Mouse (Mus musculus): ENCODE measurements around the gene Slc4a4.

The Slc4a4 gene

DNA sequence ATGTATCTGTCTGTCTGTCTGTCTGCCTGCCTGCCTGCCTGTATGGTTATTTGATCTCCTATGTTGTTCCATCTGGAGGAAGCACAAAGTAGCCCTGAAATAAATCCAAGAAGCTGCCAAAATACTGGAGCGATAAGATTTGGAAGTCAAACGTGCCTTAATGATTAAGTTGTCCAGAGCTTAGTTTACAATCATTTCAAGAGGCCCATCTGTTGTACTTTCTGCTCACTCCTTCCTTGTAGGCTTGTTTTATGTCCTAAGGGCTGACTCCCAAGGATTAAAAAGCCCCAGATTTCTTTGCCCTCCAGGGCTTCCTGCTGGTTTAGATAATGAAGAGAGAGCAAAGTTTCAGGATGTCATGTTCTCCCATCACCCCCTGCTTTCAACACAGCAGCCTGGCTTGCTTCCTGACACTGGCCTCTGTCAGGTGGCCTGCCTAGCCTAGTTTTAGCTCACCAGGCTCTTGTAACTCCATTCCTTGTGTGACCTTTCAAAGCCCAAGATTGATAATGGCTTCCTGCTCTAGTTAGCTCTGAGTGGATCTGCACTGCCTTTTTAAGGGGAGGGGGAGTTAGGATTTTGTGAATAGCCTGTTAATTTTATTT, 262.9 kb downstream of the Slc4a4 start:
- no peak for DNase-seq (ENCODE audit: low read depth, low spot score)

DNA sequence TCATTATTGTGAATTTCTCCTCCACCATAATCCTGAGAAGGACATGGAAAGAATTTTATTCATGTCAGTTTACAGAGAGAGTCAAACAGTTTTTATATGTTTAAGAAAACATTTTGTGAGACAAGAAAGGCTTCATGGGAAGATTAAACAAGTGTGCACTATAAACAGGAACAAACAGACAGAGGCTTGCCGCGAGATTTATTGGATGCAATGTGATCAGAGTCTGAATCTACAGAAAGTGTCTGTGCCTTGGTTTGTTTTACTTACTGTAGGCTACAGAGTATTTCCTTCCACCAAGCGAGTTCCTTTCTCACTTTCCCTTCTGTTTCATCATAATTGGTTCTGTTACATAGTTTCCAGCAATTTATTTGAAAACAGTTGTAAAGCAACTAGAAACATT, 264.5 kb downstream of the Slc4a4 start:
- DNase-seq (ENCODE audit: low read depth, low spot score), result no peak

GRCm38 (mm10) chr5:89171025-89171718, 284.6 kb downstream of the Slc4a4 start:
- no peak for DNase-seq (ENCODE audit: low read depth, low spot score)

DNA sequence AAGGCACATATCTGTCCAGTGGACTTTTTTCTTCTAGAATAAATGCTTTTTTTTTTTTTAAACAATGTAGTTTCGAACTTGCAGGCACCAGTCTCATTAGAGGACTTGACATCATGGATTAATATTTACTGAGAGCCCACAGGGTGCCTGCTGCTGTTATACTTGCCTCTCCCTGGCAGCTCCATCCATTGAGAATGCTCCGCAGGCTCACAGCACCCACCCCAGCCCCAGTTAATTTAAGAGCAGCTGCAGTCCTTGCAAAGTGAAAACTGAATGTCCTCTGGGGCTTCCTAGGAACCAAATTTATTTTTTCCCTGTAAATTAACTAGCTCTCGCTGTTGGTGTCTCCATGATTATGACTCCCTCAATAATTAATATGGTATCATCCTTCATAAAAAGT, 303.4 kb downstream of the Slc4a4 start:
- DNase-seq (ENCODE audit: low read depth, low spot score), result no peak

- no peak for DNase-seq (ENCODE audit: low read depth, low spot score)
These were observed 308.0 kb downstream of the Slc4a4 start for GRCm38 (mm10) chr5:89194654-89195053.

- DNase-seq (ENCODE audit: low read depth, low spot score), result no peak
These were observed 311.9 kb downstream of the Slc4a4 start for GRCm38 (mm10) chr5:89198501-89198900.

GRCm38 (mm10) chr5:89209973-89210703, 323.5 kb downstream of the Slc4a4 start:
- DNase-seq (ENCODE audit: low read depth, low spot score), result no peak

DNA sequence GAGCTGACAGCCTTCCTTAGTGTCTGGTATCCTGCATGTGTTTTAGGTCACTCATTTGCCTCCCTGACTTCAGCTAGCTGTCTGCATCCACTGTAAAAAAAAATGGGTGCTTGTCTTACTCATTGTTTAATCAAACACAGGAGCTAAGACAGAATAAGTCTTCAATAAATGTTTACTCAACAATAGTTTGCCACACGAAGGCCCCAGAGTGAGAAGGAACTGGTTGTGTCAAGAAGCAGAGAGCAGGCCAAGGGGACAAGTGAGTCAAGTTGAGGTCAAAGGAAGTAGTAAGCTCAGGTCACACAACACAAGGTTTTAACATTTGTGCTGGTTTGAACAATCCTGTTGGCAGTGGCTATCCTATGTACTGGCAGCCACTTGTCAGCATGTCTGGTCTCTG, 324.4 kb downstream of the Slc4a4 start:
- DNase-seq (ENCODE audit: low read depth, low spot score), result no peak

DNA sequence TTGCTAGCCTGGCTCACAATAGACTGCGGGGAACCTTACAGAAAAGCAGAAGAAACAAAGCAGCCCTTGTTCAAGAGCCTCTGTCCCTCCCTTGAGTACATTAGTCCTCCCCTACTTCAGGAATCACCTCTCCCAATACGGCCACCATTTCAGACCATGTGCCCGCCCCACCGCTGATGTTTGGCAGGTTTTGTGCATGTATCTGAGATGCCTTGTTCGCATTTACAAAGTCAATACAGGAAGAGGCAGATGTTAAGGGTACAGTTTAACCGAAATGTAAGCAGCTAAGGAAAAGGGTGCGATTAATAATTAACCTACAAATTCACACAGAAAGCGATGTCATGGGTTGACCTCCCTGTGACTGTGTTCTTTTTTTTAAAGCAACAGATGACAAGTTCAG, 331.6 kb downstream of the Slc4a4 start:
- DNase-seq (ENCODE audit: low read depth, low spot score), result no peak

DNA sequence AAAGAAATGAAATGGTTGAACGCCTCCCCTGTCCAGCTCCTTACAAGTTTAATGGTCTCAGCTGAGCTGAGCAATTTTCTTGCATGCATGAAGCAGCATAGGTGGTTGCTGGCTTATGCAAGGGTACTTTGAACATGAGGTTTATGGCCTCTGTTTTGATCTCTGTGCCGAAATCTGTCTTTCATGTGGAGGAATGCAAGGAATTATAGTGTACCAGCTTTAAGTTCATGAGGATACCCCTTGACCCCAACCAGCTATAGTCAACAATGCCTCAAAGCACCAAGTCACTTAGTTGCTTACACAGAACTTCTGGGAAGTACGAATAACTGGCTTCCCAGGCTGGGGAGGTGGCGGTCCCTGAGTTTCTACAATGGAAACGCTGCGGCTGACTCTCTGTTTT, 332.1 kb downstream of the Slc4a4 start:
- DNase-seq (ENCODE audit: low read depth, low spot score), result no peak

- DNase-seq (ENCODE audit: low read depth, low spot score), result no peak
These were observed 335.0 kb downstream of the Slc4a4 start for GRCm38 (mm10) chr5:89221658-89222057.

GRCm38 (mm10) chr5:89223061-89223740, 336.6 kb downstream of the Slc4a4 start:
- DNase-seq (ENCODE audit: low read depth, low spot score), result no peak

GRCm38 (mm10) chr5:89223744-89224368, 337.2 kb downstream of the Slc4a4 start:
- no peak for DNase-seq (ENCODE audit: low read depth, low spot score)

- no peak for DNase-seq (ENCODE audit: low read depth, low spot score)
These were observed 341.3 kb downstream of the Slc4a4 start for GRCm38 (mm10) chr5:89227948-89228347.

GRCm38 (mm10) chr5:89229606-89230005, 343.0 kb downstream of the Slc4a4 start:
- DNase-seq (ENCODE audit: low read depth, low spot score), result no peak

DNA sequence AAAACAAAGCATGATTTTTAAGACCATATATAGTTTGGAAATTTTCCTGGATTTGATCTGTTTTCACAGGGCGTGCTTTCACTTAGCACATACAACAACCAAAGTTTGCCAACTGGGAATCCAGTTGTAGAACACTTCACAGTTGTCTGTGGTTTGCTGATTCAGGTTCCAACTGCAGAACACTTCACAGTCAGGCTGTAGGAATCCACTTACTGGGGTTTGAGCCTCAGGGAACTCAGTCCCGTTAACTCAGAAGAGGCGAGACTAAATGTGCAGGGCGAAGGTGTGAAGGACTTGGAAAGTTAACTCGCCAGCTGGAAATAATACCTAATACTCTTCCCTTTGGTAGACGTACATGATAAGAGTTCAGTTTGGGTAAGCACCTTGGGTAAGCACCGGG, 345.7 kb downstream of the Slc4a4 start:
- no peak for DNase-seq (ENCODE audit: low read depth, low spot score)

- DNase-seq (ENCODE audit: low read depth, low spot score), result no peak
These were observed 365.2 kb downstream of the Slc4a4 start for GRCm38 (mm10) chr5:89251806-89252205.

GRCm38 (mm10) chr5:89259804-89260492, 373.3 kb downstream of the Slc4a4 start:
- DNase-seq (ENCODE audit: low read depth, low spot score), result no peak

GRCm38 (mm10) chr5:89277049-89277448, 390.4 kb downstream of the Slc4a4 start:
- no peak for DNase-seq (ENCODE audit: low read depth, low spot score)

DNA sequence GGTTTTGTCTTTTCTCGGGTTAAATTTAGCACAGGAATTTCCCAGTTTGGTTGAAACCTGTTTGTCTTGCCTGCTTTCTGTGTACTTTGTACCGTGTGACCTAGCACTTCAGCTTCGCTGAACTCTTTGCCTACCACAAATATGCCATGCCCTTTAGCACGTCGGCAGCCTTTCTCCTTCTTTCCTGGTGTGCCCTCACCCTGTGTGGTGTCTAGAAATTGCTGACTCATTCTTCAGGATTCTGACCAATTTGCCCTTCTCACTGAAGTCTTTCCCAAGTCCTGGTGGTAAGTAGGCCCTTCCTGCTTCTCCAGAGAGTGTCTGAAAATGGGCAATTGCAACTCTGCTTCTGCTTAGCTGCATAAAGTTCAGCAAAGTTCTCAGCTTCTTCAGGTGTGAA, 391.0 kb downstream of the Slc4a4 start:
- DNase-seq (ENCODE audit: low read depth, low spot score), result no peak

DNA sequence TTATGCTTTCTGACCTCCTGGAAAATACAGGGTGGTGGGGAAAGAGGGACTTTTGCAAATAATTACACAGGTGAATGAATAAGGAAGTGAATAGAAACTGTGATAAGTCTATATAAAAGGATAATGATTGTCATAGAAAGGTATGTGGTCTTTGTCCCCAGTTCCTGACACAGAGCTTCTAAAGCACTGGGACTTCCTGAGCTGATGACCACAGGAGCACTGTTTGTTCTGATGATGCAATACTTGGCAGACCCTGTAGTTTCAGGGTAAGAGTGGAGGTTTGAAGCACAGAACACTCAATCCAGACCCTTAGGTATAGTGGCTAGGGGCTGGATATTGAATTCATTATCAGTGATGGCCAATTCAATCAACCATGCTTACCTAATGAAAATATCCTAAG, 391.7 kb downstream of the Slc4a4 start:
- no peak for DNase-seq (ENCODE audit: low read depth, low spot score)
